Mouse (Mus musculus): ENCODE data around the gene Hcar1.

Hcar1 gene

DNA sequence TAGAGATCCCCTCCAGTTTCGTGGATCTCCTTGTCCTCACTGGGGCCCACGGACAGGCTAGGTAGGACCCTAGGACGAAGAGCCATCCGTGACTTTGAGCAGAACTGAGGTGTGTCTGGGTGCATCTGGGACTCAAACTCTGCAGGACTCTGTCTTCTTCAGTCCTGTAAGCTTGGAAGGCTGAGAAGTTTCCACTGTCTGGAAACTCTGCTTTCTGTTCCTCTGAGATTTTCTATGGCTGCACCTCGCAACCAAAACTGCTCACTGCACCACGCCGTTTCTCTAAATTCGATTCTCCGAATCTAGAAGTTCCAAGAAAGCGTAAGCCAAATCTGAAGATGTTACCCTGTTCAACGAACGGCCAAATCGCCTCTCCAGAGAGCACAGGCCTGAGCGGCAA lies 15.9 kb downstream of the Hcar1 start:
- DNase-seq (ENCODE audit: low spot score in 2 of 2) = no peak

DNA sequence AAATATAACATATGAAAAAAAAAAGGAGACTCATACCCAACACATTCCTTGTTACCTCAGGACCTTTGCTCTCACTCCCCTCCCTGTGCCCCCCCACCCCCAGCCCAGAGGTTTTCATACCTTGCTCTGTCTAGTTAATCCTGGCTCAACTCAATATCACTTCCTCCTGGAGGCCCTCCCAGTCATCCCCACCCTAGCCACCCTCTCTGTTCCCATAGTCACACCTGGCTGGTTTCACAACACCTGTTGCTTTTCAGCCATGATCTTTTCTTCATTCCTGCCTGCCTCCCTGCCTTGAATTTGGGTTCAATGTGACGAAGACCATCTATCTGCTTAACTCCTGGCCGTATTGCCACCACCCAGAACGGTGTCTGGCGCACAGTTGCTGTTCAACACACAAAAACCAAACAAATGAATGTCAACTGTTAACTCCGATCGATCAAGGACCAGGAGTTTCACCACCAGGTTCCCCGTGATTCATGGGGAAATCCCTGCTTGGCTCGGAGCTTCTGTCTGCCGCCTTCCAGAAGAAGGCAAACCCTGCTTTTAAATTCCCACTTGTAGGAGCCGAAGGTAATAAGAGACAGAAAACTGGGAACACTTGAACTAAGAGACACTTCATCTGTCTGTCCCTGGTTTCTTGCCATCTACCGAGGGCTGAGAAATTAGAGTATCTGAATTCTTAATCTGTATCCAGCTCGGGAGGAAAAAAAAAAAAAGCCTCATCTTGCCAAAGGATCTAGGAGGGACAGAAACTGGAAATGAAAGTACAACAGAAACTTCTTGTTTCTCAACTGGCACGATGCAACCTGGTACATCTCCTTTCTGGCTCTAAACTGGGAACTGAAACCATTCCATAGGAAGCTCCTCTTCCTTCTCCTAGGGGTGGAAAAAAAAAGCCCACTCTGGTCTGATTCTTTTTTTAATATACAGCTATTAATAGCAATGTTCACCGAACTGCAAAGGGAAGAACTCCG lies 17.2 kb downstream of the Hcar1 start:
- DNase-seq (ENCODE audit: low spot score in 2 of 2) = no peak

DNA sequence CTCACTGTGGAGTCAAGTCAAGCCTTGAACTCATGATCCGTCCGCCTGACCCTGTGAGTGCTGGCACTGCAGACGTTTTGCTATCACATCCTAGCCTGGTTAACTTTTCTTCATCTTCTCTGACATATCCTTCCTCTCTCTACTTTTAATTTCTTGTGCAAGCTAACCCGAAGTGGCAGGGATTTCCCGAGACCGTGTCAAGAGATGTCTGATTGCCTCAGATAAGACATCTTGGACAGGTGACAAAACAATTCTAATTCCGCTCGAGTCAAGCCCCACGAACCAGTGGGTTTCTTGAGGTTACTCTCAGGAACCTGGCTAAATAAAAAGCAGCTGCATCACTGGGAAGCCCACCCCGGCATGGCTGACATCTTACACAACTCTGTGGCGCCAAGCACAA lies 21.0 kb downstream of the Hcar1 start:
- DNase-seq (ENCODE audit: low spot score in 2 of 2) = no peak

DNA sequence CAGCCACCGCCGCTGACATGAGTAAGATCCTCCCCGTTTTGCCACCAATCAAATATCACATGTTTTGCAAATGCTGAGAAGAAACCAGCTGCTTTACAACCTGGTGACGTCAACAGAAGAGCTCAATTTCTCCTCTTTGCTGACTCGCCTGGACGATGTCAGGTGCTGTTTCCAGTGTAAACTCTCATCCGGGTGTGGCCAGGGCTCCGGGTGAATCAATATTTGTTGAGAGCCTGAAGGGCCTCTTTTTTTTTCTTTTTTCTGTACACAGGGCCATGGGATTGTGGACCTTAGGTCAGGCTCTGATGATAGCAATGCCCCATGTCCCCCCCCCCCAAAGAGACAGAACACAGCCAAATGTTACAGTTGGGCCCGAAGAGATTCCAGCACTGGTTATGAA lies 25.3 kb downstream of the Hcar1 start:
- no peak for DNase-seq (ENCODE audit: low spot score in 2 of 2)

DNA sequence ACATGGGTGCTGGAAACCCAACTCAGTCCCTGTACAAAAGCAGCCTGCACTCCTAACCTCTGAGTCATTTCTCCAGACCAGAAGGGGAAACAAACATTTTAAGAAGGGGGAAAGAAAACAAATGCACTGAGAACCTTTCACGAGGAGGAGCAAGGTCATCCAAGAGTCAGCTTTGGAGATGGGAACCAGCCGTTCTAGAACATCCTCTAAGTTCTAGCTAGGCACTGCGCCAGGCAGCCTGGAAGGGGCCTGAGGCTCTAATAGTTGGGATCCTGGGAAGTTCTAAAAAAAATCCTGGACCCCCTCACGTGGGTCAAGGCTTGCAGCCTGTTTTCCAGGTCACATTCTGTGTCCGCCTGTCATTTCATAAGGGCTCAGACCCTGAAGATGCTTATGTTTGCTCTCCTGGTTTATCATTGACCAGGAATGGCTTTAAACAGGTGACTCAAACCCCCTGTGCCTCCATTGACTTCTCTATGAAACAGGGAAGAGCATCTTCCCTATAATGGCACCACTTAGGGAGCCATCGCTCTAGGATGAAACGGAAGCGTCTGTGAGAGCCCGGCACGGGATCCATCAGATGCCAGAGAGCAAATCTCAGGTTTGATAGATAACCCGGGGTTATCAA lies 25.8 kb downstream of the Hcar1 start:
- no peak for DNase-seq (ENCODE audit: low spot score in 2 of 2)

DNA sequence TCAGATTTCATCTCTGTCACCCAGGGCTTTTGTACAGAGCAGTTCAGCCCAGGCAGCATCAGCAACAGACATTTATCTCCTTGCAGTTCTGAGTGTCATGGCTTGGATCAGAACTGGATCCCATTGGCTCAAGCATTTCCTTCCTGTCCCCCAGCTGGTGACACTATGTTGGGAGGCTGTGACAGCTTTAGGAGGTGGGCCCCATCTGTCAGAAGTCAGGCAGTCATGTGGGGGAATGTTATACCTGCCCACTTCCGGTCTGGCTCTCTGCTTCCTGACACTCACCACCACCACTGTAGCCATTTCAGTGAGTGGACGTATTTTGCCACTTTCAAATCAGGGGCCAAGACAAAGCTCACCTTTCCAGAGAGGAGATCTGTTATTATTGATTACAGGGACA lies 28.4 kb downstream of the Hcar1 start:
- no peak for DNase-seq (ENCODE audit: low spot score in 2 of 2)

DNA sequence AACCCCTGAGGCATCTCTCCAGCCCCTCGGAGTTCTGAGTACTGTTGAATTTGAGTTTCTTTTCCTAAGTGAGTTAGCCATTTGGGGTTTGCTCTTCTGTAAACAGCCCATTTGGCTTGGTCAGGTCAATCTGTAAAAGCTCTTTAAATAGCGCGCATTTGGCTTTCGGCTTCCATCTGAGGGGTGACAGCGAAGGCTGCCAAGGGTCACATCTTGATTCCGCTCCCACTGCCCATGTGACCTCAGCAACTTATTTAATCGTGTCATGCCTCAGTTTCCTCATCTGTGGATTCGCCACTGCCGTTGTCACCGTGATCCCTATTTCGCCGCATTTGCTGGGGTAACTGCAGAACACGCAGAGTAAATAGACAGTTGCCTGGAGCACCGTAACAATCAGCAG lies 35.5 kb downstream of the Hcar1 start:
- no peak for DNase-seq (ENCODE audit: low spot score in 2 of 2)

DNA sequence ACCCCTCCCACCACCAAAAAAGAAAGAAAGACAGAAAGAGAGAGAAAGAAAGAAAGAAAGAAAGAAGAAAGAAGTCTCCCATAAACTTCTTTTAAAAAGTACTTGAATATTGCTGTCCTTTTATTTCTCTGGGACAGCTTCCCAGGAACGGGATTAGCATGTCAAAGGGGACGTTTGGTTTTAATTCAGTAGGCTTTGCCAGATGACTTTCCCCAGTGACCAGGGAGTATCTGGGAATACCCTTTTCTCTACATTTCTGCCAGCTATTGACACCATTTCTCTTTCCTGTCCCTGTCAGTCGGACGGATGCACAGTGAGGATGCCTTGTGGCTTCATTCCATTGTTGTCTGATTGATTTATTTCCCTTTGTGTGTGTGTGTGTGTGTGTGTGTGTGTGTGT lies 36.0 kb downstream of the Hcar1 start:
- no peak for DNase-seq (ENCODE audit: low spot score in 2 of 2)

DNA sequence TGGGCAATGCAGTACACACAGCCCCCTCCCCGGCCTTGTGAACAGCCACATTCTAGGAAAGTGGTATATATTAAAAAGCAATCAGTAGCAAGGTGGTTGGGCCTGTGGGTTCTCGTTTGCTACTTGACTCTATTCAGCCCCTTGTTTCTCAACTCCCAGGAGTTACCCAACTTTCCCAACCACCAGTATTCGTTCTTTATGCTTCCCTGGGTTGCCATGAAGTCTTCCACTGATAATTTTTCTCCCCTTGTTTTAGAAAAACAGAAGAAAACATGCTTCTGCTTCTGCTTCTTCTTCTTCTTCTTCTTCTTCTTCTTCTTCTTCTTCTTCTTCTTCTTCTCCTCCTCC lies 36.9 kb downstream of the Hcar1 start:
- no peak for DNase-seq (ENCODE audit: low spot score in 2 of 2)

DNA sequence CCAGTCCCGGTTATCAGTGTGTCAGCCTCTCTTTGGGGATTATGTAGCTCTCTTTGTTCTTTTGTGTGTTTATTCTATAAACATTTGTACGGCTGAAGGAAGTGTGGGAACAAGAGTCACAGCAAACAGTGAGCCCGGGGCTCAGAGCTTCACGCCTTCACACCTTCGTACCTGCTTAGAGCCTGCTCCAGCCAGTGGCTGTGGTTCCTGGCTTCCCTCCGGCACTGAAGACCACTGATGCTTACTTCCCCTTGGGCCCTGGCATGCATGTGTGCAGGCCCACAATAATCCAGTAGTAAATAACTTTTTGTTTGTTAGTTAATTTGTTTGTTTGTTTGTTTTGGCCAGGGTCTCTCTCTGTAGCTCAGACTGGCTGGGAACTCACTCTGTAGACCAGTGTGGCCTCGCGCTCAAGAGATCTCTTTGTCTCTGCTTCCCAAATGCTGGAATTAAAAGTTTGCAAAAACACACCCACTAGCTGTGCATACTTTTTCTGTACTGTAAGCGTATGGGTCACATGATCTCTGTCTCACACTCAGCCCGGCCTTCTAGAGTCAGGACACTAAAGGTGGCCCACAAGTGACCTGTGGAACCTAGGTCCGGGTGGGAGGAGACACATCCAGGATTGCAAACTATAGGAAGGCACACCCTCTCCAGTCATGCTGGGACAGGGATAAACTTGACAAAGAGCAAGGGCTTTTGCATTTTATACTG lies 37.4 kb downstream of the Hcar1 start:
- no peak for DNase-seq (ENCODE audit: low spot score in 2 of 2)

DNA sequence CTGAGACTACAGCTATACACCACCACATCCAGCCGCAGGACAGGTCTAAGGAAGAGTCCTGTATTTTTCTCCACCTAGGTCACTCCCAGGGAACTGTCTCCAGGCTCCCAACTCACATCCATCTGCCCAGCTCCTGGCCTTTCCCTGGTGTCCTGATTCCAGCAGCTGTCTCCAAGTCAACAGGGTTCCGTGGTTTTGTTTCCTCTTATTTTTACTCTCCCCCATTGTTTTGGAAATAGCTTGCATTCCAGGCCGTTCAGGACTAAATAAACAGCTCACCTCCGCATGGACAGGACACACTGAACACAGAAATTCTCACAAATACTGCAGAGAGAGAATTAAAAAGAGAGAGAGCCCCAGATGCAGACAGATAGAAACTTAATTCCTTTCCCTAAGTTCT lies 42.4 kb downstream of the Hcar1 start:
- no peak for DNase-seq (ENCODE audit: low spot score in 2 of 2)

DNA sequence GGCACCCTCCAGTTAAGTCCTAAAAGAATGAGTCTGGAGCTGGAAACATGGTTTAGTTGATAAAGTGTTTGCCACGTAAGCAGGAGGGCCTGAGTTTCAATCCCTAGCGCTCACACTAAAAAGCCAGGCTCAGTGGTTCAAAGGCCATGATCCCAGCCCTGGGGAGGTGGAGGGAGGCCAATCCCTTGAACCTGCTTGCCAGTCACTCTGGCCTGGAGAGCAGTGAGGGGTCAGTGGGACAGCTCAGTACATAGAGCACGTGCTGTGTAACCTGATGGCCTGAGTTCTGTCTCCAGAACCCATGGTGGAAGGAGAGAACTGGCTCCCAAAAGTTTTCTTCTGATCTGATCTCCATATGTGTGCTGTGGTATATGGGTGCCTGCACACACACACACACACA lies 45.0 kb downstream of the Hcar1 start:
- no peak for DNase-seq (ENCODE audit: low spot score in 2 of 2)

DNA sequence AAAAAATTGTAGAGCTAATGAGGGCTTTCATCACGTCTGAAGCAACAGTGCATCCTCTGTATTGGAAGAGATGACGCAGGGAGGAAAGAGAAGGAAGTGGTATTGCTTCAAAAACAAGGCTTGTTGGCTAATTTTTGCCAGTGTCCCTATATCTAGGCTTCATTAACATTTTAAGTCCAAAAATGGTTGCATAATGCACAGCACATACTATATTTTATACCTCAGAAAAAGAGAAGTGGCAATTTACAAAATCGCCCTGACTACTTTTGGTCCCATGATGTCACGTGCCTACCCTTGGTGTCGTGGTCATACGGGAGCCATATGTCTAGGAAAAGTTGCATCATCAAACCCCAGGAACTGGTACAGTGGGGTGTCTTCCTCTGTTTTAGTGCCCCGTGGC lies 47.5 kb downstream of the Hcar1 start:
- no peak for DNase-seq (ENCODE audit: low spot score in 2 of 2)

DNA sequence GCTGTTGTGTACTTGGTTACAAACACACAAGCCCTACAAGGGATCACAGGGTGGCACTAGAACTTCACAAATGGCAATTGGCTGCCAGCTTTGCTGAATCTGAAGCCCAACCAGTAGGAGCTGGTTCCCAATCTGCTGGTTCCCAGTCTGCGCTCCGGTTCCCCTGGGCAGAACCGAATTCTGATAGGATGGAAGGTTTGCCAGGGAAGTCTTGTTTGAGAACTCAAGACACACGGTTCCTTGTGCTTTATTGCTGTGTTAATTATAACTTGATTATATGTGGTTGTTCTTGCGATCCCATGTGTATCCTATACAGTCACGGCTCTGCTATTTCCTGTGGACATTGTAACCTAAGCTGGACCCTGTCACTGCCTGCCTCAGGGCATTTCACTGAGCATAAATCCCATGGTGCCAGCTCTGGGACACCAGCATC lies 52.1 kb downstream of the Hcar1 start:
- no peak for DNase-seq (ENCODE audit: low spot score in 2 of 2)

All from urinary bladder, postnatal 4 days (tissue).